ENCODE assay signal across 9 mouse cellular contexts in genomic region chr13:34973149-34973548, GRCm38 (mm10). TPM values are rescaled to one million over a fixed set of nuclear protein-coding genes. Genes with fewer than 3 reads are reported as not detected.
DNase-seq lines count a peak whose midpoint lies in the region; ATAC-seq and TF ChIP-seq lines count a peak whose summit lies in the region.
"Had no signal": no experiment of that assay in that cellular context is flagged by ENCODE, and none has a peak within 500 bp of the region (broad histone marks: within the 10 kb centered on the region; RNA-seq: fewer than 3 reads in every experiment).

No protein-coding gene starts in this region.

- peak; percentile 75 for TF ChIP-seq RAD21 in MEL (IDR thresholded peaks at IDR 0.05; ENCODE audit: low read depth, low read length)

- intact Hi-C loops in left cerebral cortex, postnatal 36 days (cut with DNase I), result loop anchor here (5.0 kb wide), 1 partner anchor 71 kb away; no protein-coding TSS in a partner anchor

- no peak for TF ChIP-seq EP300 in MEL (IDR thresholded peaks at IDR 0.05; ENCODE audit: low read depth in 1 of 2, low read length in 2 of 2)

- no peaks in the 10 kb centered on the region; the same call in 1 of the 2 replicates for H3K4me1 ChIP-seq in liver, adult 2 months (ENCODE audit: control insufficient read depth, insufficient read depth, low read length)
- H3K4me1 ChIP-seq in liver, embryonic 12.5 days, result peaks cover 6% of the 10 kb centered on the region; the same call in 1 of the 2 replicates
- H3K4me1 ChIP-seq in MEL (ENCODE audit: control insufficient read depth in 1 of 2, insufficient read depth in 2 of 2, low read length in 2 of 2), result no peaks in the 10 kb centered on the region
- H3K4me1 ChIP-seq: heart, embryonic 15.5 days; limb, embryonic 15.5 days had no signal

- TF ChIP-seq POLR2A in liver, adult 2 months (IDR thresholded peaks at IDR 0.05; ENCODE audit: extremely low read depth, insufficient read depth, low read length), result no peak
- TF ChIP-seq POLR2A in MEL (IDR thresholded peaks at IDR 0.05; ENCODE audit: control insufficient read depth in 1 of 2, insufficient read depth in 1 of 2, low read depth in 1 of 2, low read length in 2 of 2, poor library complexity in 1 of 2), result no peak

- no peaks in the 10 kb centered on the region for H3K9me3 ChIP-seq in liver, embryonic 12.5 days (replicated peaks)
- no peaks in the 10 kb centered on the region for H3K9me3 ChIP-seq in MEL (replicated peaks; ENCODE audit: insufficient read depth, low read length)
- H3K9me3 ChIP-seq: heart, embryonic 15.5 days; limb, embryonic 15.5 days had no signal

- no peak overlapping the region for H3K4me3 ChIP-seq in liver, adult 2 months (ENCODE audit: insufficient read depth, low read depth, low read length)
- no peak overlapping the region for H3K4me3 ChIP-seq in liver, embryonic 12.5 days
- H3K4me3 ChIP-seq in MEL (ENCODE audit: control insufficient read depth in 1 of 2, insufficient read depth in 1 of 2, low read depth in 2 of 2, low read length in 2 of 2), result no peak overlapping the region
- H3K4me3 ChIP-seq: heart, embryonic 15.5 days; limb, embryonic 15.5 days had no signal

- ATAC-seq in liver, embryonic 12.5 days, result no peak

- 0 out of 2 replicates have a peak, but pooled peaks have one; percentile 24 for TF ChIP-seq CTCF in liver, adult 2 months (IDR thresholded peaks at IDR 0.05; ENCODE audit: low read depth, low read length)
- peak; percentile 11 to 78 (median 69); a peak in 4 of 6 replicates for TF ChIP-seq CTCF in MEL (IDR thresholded peaks at IDR 0.05 in 2 of 3, conservative IDR thresholded peaks at IDR 0.05 in 1 of 3; ENCODE audit: control insufficient read depth in 1 of 3, insufficient read depth in 1 of 3, low read depth in 2 of 3, low read length in 3 of 3, poor library complexity in 1 of 3, severe bottlenecking in 1 of 3)

- peak; percentile 65 for DNase-seq in liver, adult 2 months (ENCODE audit: extremely low read depth, low read depth, low spot score)
- peak; percentile 80 for DNase-seq in MEL (ENCODE audit: low read depth, low spot score)
- DNase-seq in c-Kit-positive CD71-negative TER-119-negative erythroid progenitor cells, embryonic 14.5 days (ENCODE audit: low read depth), result peak; percentile 63
- peak; percentile 76 for DNase-seq in naive thymus-derived CD4-positive, alpha-beta T cell, adult 2 months (ENCODE audit: low read depth)
- no peak for DNase-seq in right cerebral cortex, postnatal 36 days (ENCODE audit: low spot score in 2 of 2)
- no peak for DNase-seq in left cerebral cortex, postnatal 36 days (ENCODE audit: low spot score in 2 of 2)

- 22% methylated on average over 1 of the region's 1 CpGs for WGBS in liver, adult 2 months
- WGBS in liver, embryonic 12.5 days (ENCODE audit: insufficient replicate concordance), result 8% methylated on average over 1 of the region's 1 CpGs

- no peak overlapping the region for H3K27ac ChIP-seq in liver, adult 2 months (replicated peaks; ENCODE audit: insufficient read depth, low read depth, low read length)
- H3K27ac ChIP-seq in liver, embryonic 12.5 days, result no peak overlapping the region
- no peak overlapping the region for H3K27ac ChIP-seq in MEL (ENCODE audit: control insufficient read depth, low read depth, low read length)
- H3K27ac ChIP-seq: heart, embryonic 15.5 days; limb, embryonic 15.5 days had no signal

- H3K27me3 ChIP-seq in liver, adult 2 months (ENCODE audit: control insufficient read depth, insufficient read depth, low read length), result no peaks in the 10 kb centered on the region
- no peaks in the 10 kb centered on the region for H3K27me3 ChIP-seq in liver, embryonic 12.5 days (replicated peaks)
- peaks cover 0 to 2% of the 10 kb centered on the region in 2 experiments; a peak in 2 of 4 replicates for H3K27me3 ChIP-seq in MEL (ENCODE audit: control insufficient read depth in 1 of 2, insufficient read depth in 2 of 2, low read length in 2 of 2)
- H3K27me3 ChIP-seq: heart, embryonic 15.5 days; limb, embryonic 15.5 days had no signal

- no peak overlapping the region for H3K9ac ChIP-seq in liver, adult 2 months (ENCODE audit: low read depth, low read length)
- no peak overlapping the region for H3K9ac ChIP-seq in liver, embryonic 12.5 days
- H3K9ac ChIP-seq in MEL (ENCODE audit: control insufficient read depth, low read depth, low read length, poor library complexity, severe bottlenecking), result no peak overlapping the region
- H3K9ac ChIP-seq: heart, embryonic 15.5 days; limb, embryonic 15.5 days had no signal

- no peaks in the 10 kb centered on the region for H3K79me2 ChIP-seq in liver, adult 2 months (ENCODE audit: control insufficient read depth, insufficient read depth, low read length)
- H3K79me2 ChIP-seq in MEL (ENCODE audit: control insufficient read depth, insufficient read depth, low read length, poor library complexity), result no peaks in the 10 kb centered on the region

- no peak overlapping the region for H3K4me2 ChIP-seq in liver, embryonic 12.5 days
- H3K4me2 ChIP-seq: heart, embryonic 15.5 days; limb, embryonic 15.5 days had no signal

- H3K36me3 ChIP-seq in liver, adult 2 months (ENCODE audit: control insufficient read depth, insufficient read depth, low read length), result peaks cover 14% of the 10 kb centered on the region
- H3K36me3 ChIP-seq in liver, embryonic 12.5 days, result peaks cover 15% of the 10 kb centered on the region
- H3K36me3 ChIP-seq in MEL (ENCODE audit: control insufficient read depth in 1 of 2, insufficient read depth in 2 of 2, low read length in 2 of 2), result peaks cover 0 to 1% of the 10 kb centered on the region in 2 experiments; a peak in 1 of 4 replicates

TF ChIP-seq in MEL, 35 proteins besides CTCF, POLR2A, EP300 and RAD21:
- TF ChIP-seq TAL1 (IDR thresholded peaks at IDR 0.05; ENCODE audit: low read length) (no peak), SMC3 (IDR thresholded peaks at IDR 0.05; ENCODE audit: low read depth, low read length) (peak; percentile 87), ZNF384 (IDR thresholded peaks at IDR 0.05; ENCODE audit: low read depth, low read length) (no peak), GATA1 (IDR thresholded peaks at IDR 0.05; ENCODE audit: low read depth, low read length) (no peak), CHD1 (IDR thresholded peaks at IDR 0.05; ENCODE audit: low read depth, low read length) (no peak), UBTF (IDR thresholded peaks at IDR 0.05; ENCODE audit: borderline replicate concordance, insufficient read depth, low read depth, low read length) (no peak), ZMIZ1 (IDR thresholded peaks at IDR 0.05; ENCODE audit: low read depth, low read length) (no peak), MXI1 (IDR thresholded peaks at IDR 0.05; ENCODE audit: low read depth, low read length) (no peak), MAFK (IDR thresholded peaks at IDR 0.05; ENCODE audit: borderline replicate concordance, low read depth, low read length) (no peak), GABPA (IDR thresholded peaks at IDR 0.05; ENCODE audit: low read depth, low read length) (no peak), ZC3H11A (IDR thresholded peaks at IDR 0.05; ENCODE audit: low read depth, low read length) (peak; percentile 63; the same call in 1 of the 2 replicates), JUND (IDR thresholded peaks at IDR 0.05; ENCODE audit: low read depth, low read length) (no peak), USF1 (IDR thresholded peaks at IDR 0.05; ENCODE audit: low read depth, low read length) (no peak), USF2 (IDR thresholded peaks at IDR 0.05; ENCODE audit: borderline replicate concordance in 1 of 2, insufficient read depth in 1 of 2, low read depth in 1 of 2, low read length in 2 of 2) (no peak)
TF ChIP-seq in MEL: peak in this region for 2.

RNA-seq across cellular contexts. Expression of gene Eci3, which starts 9.5 kb away (rescaled TPM):
- 2.1 and 7.0 TPM in 2 replicates for total RNA-seq in liver, adult 2 months (2014; rRNA removed)
- 2.2 and 4.6 TPM in 2 replicates for polyA plus RNA-seq in liver, adult 2 months (2012; rRNA removed)
- 0.17 TPM in 1 of 2 replicates, not detected in the other for polyA plus RNA-seq in liver, embryonic 12.5 days (2016; fragmentation: Nextera tagmentation; extraction: Ambion mirVana)
- total RNA-seq in MEL (2012; rRNA removed), result 0.35 TPM in 1 of 2 replicates, not detected in the other
- polyA plus RNA-seq in MEL (2012; ENCODE audit: insufficient read depth in 1 of 2, insufficient read length in 2 of 2, low read depth in 1 of 2, low replicate concordance in 2 of 2, missing spikeins in 1 of 2), result under 1 TPM in 1 of 2 experiments, not detected in 1; 0.93 TPM
- total RNA-seq in left cerebral cortex, postnatal 36 days (2021), result under 1 TPM; 0.41 to 0.57 TPM

RNA-seq across cellular contexts. Expression of gene 4933417A18Rik, which starts 48.9 kb away (rescaled TPM):
- total RNA-seq in liver, adult 2 months (2014; rRNA removed), result not detected in 2 replicates
- not detected in 2 replicates for polyA plus RNA-seq in liver, adult 2 months (2012; rRNA removed)
- polyA plus RNA-seq in liver, embryonic 12.5 days (2016; fragmentation: Nextera tagmentation; extraction: Ambion mirVana), result not detected in 2 replicates
- total RNA-seq in MEL (2012; rRNA removed), result not detected in 2 replicates
- polyA plus RNA-seq in MEL (2012; ENCODE audit: insufficient read depth in 1 of 2, insufficient read length in 2 of 2, low read depth in 1 of 2, low replicate concordance in 2 of 2, missing spikeins in 1 of 2), result not detected
- total RNA-seq in left cerebral cortex, postnatal 36 days (2021), result not detected
- polyA plus RNA-seq: heart, embryonic 15.5 days; limb, embryonic 15.5 days had no signal

RNA-seq across cellular contexts. Expression of gene Fam217a, which starts 49.0 kb away (rescaled TPM):
- total RNA-seq in liver, adult 2 months (2014; rRNA removed), result 0.27 TPM in 1 of 2 replicates, not detected in the other
- polyA plus RNA-seq in liver, adult 2 months (2012; rRNA removed), result not detected in 2 replicates
- polyA plus RNA-seq in liver, embryonic 12.5 days (2016; fragmentation: Nextera tagmentation; extraction: Ambion mirVana), result 0.51 and 0.66 TPM in 2 replicates
- total RNA-seq in MEL (2012; rRNA removed), result not detected in 2 replicates
- polyA plus RNA-seq in MEL (2012; ENCODE audit: insufficient read depth in 1 of 2, insufficient read length in 2 of 2, low read depth in 1 of 2, low replicate concordance in 2 of 2, missing spikeins in 1 of 2), result not detected
- under 1 TPM; 0.79 to 0.91 TPM for total RNA-seq in left cerebral cortex, postnatal 36 days (2021)

RNA-seq across cellular contexts. Expression of gene Eci2, which starts 53.7 kb away (rescaled TPM):
- total RNA-seq in liver, adult 2 months (2014; rRNA removed), result 253 and 359 TPM in 2 replicates
- polyA plus RNA-seq in liver, adult 2 months (2012; rRNA removed), result 125 and 130 TPM in 2 replicates
- 54.9 and 55.3 TPM in 2 replicates for polyA plus RNA-seq in liver, embryonic 12.5 days (2016; fragmentation: Nextera tagmentation; extraction: Ambion mirVana)
- 70.2 and 74.8 TPM in 2 replicates for total RNA-seq in MEL (2012; rRNA removed)
- 10 to 100 TPM in 1 of 2 experiments, not detected in 1; 81.1 TPM for polyA plus RNA-seq in MEL (2012; ENCODE audit: insufficient read depth in 1 of 2, insufficient read length in 2 of 2, low read depth in 1 of 2, low replicate concordance in 2 of 2, missing spikeins in 1 of 2)
- total RNA-seq in left cerebral cortex, postnatal 36 days (2021), result 10 to 100 TPM; 37.7 to 46.3 TPM

Comparison
In these comparisons a context has a peak if more than half of its experiments do, and no peak if none do; other contexts are left out.
1. DNase-seq: peak in liver, adult 2 months (single experiment), MEL (single experiment), c-Kit-positive CD71-negative TER-119-negative erythroid progenitor cells, embryonic 14.5 days (single experiment) and naive thymus-derived CD4-positive, alpha-beta T cell, adult 2 months (single experiment); none in right cerebral cortex, postnatal 36 days (0 of 2) and left cerebral cortex, postnatal 36 days (0 of 2).